Mouse (Mus musculus) hindbrain, embryonic 11.5 days (tissue): ENCODE data around the gene Hand2. TPM values are rescaled to one million over a fixed set of nuclear protein-coding genes. Genes with fewer than 3 reads are reported as not detected.
A peak's percentile ranks its signal among the peaks of the same experiment; 100 is the strongest.

Source experiments
- ATAC-seq: fragments of 200-750 bp; cut with Nextera tagmentation; 2 replicates; pipeline ENCODE4 v1.8.0; 2017; ENCODE audit warnings: mild to moderate bottlenecking, moderate TSS enrichment, moderate library complexity; ENCODE audit not compliant: low FRiP score
- DNase-seq: peaks from one replicate; pipeline ENCODE4 v3.0.0-alpha.2; 2015; ENCODE audit warnings: low spot score
- H3K27ac ChIP-seq: fragments of 300-500 bp; sonication (generic); 2 replicates; pipeline ENCODE4 v1.5.1; 2014; ENCODE audit warnings: mild to moderate bottlenecking, low read depth, low read length
- H3K27me3 ChIP-seq: fragments of 300-500 bp; sonication (generic); 2 replicates; pipeline ENCODE4 v1.6.1; 2014; ENCODE audit warnings: mild to moderate bottlenecking, low read length, moderate library complexity, mixed read lengths; ENCODE audit not compliant: control insufficient read depth, insufficient read depth
- H3K36me3 ChIP-seq: fragments of 300-500 bp; sonication (generic); 2 replicates; pipeline ENCODE4 v1.6.1; 2014; ENCODE audit warnings: mild to moderate bottlenecking, low read length, moderate library complexity, mixed read lengths; ENCODE audit not compliant: control insufficient read depth, insufficient read depth
- H3K4me1 ChIP-seq: fragments of 300-500 bp; sonication (generic); replicated peaks from 2 replicates; pipeline ENCODE4 v1.6.1; 2014; ENCODE audit warnings: low read length, mixed read lengths; ENCODE audit not compliant: control insufficient read depth, insufficient read depth
- H3K4me2 ChIP-seq: fragments of 300-500 bp; sonication (generic); replicated peaks from 2 replicates; pipeline ENCODE4 v1.6.1; 2014; ENCODE audit warnings: mild to moderate bottlenecking, low read depth, low read length
- H3K4me3 ChIP-seq: fragments of 300-500 bp; sonication (generic); 2 replicates; pipeline ENCODE4 v1.5.1; 2014; ENCODE audit warnings: low read depth, low read length
- H3K9ac ChIP-seq: fragments of 300-500 bp; sonication (generic); 2 replicates; pipeline ENCODE4 v1.6.1; 2014; ENCODE audit warnings: low read depth, low read length
- H3K9me3 ChIP-seq: fragments of 300-500 bp; sonication (generic); 2 replicates; pipeline ENCODE4 v1.6.1; 2016; ENCODE audit warnings: low read length; ENCODE audit not compliant: control insufficient read depth
- WGBS: fragments of 180-500 bp; shearing (Covaris S2); extraction: QIAGEN DNeasy Blood & Tissue Kit; methylation state at CpG from one replicate; pipeline ENCODE4 v1.1.7; 2014; 5-methylcytosine and 5-hydroxymethylcytosine counted together
- polyA plus RNA-seq: library from polyadenylated mRNA; unstranded; fragments of >200 nt; fragmentation: Nextera tagmentation; extraction: Ambion mirVana; gene quantifications from 2 replicates; pipeline ENCODE4 v1.2.1, GENCODE M21; 2014

The Hand2 gene
- polyA plus RNA-seq, 1 experiment from 2014 or later = not detected

DNA sequence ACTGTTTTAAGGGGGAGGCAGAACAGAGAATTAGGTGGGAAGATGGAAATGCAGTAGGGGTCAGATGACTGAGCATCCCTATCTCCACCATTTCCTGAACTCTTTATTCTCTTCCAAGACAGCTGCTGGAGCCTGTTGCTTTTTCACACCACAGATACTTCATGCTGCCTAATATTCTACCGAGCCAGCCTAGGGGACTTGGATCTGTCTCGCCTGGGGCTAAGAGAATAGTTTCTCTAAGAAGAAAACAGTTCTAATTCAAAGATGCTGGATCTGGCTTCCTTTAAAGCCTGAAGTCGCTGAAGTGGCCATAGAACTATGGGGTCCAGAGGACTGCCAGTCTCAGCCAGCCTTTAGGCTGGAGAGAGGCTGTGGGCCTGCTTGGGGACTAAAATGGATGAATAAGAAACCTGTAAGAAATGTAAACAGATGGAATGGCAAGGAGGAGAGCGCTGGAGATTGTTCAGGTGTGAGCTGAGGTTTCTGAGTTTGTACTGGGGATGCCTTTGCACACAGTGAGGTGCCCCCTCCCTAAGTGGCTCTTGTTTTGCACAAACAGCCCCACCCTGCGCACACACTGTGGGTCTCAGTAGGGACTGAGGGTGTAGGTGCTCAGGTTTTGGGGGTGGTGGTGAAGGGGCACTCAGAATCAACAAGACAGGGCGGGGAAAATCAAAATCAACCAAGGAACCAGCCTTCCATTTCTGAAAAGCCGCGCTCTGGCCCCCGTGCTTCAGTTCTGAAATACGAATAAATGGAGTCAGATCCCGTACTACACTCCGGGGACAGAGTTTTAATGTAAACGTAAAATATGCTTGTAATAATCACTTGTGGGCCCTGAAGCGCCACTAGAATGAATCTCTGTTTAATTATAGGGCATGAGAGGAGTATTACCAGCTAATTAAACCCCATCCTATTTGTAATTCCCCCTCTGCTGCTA is 19.2 kb downstream of the Hand2 start:
- peaks cover 3% of the 10 kb centered on the region; the same call in 1 of the 2 replicates for H3K4me1 ChIP-seq
- no peaks in the 10 kb centered on the region for H3K36me3 ChIP-seq
- H3K9ac ChIP-seq = no peak overlapping the region
- no peak overlapping the region for H3K27ac ChIP-seq
- H3K9me3 ChIP-seq = no peaks in the 10 kb centered on the region
- peak; percentile 49 for DNase-seq
- H3K4me2 ChIP-seq = no peak overlapping the region
- H3K4me3 ChIP-seq = no peak overlapping the region
- peaks cover 97% of the 10 kb centered on the region for H3K27me3 ChIP-seq
- ATAC-seq = no peak
- WGBS = 1% methylated on average over 14 of the region's 14 CpGs

DNA sequence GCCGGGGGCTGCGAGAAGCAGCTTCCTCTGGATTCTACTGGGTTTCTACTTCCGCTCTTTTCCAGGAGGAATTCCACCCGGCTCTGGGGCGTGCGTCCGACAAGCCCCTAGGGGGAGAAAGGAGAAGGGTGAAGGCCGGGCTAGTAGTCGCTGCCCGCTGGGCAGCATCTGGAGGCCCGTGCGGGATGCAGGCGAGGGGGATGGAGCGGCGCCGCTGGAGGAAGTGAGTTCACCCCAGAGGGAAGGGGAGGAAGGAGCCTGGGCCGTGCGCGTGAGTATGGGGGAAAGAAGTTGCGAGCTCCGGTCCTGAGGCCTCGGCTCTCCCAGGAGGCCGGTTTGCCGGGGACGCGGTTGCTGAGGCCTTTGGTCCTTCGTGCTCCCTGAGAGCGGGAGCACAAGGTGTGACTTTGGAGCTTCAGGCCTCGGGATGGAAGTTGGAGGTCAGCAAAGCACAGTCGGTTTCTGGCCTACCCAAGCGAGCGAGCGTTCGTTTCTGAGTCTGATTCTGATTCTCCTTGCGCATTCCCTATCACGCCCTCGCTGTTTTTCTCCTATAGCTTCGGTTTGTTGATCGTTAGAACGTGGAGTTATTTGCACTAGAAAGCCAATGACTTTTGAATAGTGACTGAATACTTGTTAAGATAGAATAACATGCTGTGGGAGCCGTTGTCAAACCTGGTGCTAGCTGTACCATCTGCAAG is 20.2 kb downstream of the Hand2 start:
- under 1% methylated on average over 41 of the region's 41 CpGs for WGBS
- H3K27me3 ChIP-seq = peaks cover 97% of the 10 kb centered on the region
- no peaks in the 10 kb centered on the region for H3K36me3 ChIP-seq
- H3K4me3 ChIP-seq = no peak overlapping the region
- H3K9ac ChIP-seq = no peak overlapping the region
- H3K9me3 ChIP-seq = no peaks in the 10 kb centered on the region
- H3K27ac ChIP-seq = no peak overlapping the region
- peak overlapping the region; percentile 20; the same call in 1 of the 2 replicates for H3K4me2 ChIP-seq
- DNase-seq (peak; percentile 60), ATAC-seq (peak; percentile 58; the same call in 1 of the 2 replicates)
- H3K4me1 ChIP-seq = peaks cover 3% of the 10 kb centered on the region; the same call in 1 of the 2 replicates

DNA sequence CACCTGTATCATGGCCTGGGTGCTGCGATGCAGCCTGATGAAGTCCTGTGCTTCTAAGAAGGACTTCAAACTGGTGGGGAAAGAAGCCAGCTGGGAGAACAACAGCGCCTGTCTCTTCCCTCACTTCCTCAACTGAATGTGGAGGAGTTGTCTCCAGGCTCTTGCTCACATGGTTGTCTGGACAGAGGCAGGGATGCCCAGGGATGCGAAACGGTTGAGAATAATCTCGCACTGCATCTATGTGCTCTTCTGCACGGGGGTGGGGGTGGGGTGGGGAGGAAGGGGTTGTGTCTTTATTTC is 20.7 kb downstream of the Hand2 start:
- H3K36me3 ChIP-seq = no peaks in the 10 kb centered on the region
- no peak for ATAC-seq
- DNase-seq = no peak
- H3K27ac ChIP-seq = no peak overlapping the region
- H3K4me3 ChIP-seq = no peak overlapping the region
- under 1% methylated on average over 6 of the region's 6 CpGs for WGBS
- no peaks in the 10 kb centered on the region for H3K9me3 ChIP-seq
- H3K4me2 ChIP-seq = no peak overlapping the region
- peaks cover 97% of the 10 kb centered on the region for H3K27me3 ChIP-seq
- no peak overlapping the region for H3K9ac ChIP-seq
- peaks cover 3% of the 10 kb centered on the region; the same call in 1 of the 2 replicates for H3K4me1 ChIP-seq

DNA sequence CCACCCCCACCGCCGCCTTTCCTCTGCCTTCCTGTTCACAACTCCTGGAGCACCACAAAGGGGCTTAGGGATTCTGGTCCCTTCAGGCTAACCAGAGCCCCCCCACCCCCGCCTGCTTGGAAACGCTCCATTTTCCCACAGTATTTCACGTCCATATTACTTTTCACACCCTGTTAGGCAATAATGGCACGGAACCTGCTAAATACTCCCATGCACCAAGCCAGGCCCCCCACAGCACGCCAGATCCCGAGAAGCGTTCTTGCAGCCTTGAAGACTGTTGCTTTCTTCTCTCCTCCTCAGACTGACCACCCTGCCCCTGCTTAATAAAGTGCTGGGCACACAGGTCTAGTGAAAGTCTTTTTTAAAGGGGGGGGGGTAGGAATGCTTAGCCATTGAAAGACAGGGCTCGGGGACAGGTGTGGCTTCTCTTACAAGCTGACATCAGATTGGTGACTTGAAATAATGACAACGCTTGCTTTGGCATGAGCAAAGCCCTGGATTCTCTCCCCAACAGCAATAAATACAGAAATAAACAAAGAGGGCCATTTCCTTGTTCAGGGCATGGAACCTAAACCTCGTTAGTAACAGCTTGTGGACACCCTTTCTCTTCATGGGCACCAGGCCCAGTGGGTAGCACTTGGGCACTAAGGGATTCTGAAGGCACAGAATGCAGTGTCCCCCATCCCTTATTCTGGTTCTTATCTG is 21.8 kb downstream of the Hand2 start:
- WGBS = 1% methylated on average over 10 of the region's 12 CpGs
- ATAC-seq (no peak), DNase-seq (peak; percentile 22)
- Histone ChIP-seq H3K27ac (no peak overlapping the region), H3K4me2 (no peak overlapping the region), H3K9ac (no peak overlapping the region), H3K36me3 (no peaks in the 10 kb centered on the region), H3K4me3 (no peak overlapping the region), H3K4me1 (peaks cover 3% of the 10 kb centered on the region; the same call in 1 of the 2 replicates), H3K27me3 (peaks cover 97% of the 10 kb centered on the region), H3K9me3 (no peaks in the 10 kb centered on the region)

DNA sequence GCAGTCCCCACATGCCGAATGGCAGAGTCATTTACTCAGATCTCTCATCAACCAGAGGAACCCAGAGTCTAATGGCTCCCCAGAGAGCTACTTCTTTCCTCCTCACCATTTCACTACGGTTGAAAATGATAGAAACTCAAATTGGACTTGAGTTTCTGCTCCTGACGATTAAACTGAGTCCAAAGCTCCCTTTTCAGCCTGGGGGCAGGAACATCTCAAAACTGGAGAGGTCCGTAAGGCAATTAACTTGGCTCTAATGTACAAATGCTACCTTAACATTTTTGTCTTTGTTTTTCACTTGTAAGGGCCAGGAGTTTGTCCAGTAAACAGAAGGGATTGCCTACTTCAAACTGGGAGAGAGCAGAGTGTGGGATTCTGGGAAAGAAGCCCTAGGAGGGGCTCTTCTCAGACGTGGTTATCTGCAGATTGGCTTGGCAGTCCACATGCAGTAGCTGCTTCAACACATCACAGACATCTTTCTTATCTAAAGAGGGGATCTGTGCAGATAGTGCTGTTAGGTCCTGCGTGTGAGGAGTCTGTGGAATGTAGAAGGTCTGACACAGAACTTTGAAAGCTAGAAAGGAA is 23.0 kb downstream of the Hand2 start:
- H3K27me3 ChIP-seq = peaks cover 98% of the 10 kb centered on the region
- no peaks in the 10 kb centered on the region for H3K36me3 ChIP-seq
- H3K9ac ChIP-seq = no peak overlapping the region
- 4% methylated on average over 6 of the region's 6 CpGs for WGBS
- H3K27ac ChIP-seq = no peak overlapping the region
- DNase-seq (peak; percentile 32), ATAC-seq (no peak)
- no peaks in the 10 kb centered on the region for H3K9me3 ChIP-seq
- peaks cover 3% of the 10 kb centered on the region; the same call in 1 of the 2 replicates for H3K4me1 ChIP-seq
- no peak overlapping the region for H3K4me3 ChIP-seq
- H3K4me2 ChIP-seq = no peak overlapping the region

DNA sequence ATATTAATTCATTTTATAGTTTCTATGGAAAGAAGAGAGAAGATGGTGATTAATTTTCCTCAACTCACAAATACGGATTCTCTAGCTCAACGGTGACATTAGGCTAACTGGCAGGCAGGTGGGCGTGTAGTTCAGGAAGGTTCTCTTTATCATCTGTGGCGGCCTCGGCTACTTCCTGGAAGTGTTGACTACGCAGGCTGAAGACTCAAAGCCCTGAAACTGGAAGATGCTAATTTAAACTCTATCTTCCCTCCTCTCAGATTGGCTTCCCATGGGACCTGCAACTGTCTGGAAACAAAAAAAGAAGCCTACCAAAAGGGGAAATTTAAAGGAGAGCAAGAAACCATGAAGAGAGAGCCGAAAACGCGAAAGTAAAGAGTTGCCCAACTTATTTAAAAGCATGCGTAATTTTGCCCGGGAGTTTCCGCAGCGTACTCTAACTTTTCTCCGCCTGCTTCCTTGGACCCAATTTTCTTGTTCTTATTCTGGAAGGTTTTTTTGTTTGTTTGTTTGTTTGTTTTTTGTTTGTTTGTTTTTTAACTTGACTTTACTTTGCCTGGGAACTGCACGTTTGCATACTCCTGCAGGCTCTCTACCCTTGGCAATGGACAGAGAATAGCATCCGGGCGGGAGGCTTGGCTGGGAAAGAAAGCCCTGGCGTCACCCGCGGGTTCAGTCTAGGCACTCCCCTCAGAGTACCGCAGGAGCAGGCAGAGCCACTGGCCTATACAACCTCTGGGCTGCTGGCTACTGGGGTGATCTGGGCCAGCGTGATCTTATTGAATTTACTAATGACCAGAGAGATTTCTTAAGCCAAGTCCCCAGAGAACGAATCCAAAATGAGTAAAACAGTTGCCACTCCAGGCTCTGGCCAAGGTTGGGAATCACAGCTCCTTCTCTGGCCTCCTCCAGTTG is 24.4 kb downstream of the Hand2 start:
- no peak overlapping the region for H3K4me2 ChIP-seq
- no peak overlapping the region for H3K27ac ChIP-seq
- peak; percentile 53 for DNase-seq
- WGBS = 1% methylated on average over 23 of the region's 23 CpGs
- H3K4me1 ChIP-seq = peaks cover 3% of the 10 kb centered on the region; the same call in 1 of the 2 replicates
- H3K9me3 ChIP-seq = no peaks in the 10 kb centered on the region
- no peak overlapping the region for H3K4me3 ChIP-seq
- no peaks in the 10 kb centered on the region for H3K36me3 ChIP-seq
- no peak for ATAC-seq
- H3K27me3 ChIP-seq = peaks cover 98% of the 10 kb centered on the region
- no peak overlapping the region for H3K9ac ChIP-seq

DNA sequence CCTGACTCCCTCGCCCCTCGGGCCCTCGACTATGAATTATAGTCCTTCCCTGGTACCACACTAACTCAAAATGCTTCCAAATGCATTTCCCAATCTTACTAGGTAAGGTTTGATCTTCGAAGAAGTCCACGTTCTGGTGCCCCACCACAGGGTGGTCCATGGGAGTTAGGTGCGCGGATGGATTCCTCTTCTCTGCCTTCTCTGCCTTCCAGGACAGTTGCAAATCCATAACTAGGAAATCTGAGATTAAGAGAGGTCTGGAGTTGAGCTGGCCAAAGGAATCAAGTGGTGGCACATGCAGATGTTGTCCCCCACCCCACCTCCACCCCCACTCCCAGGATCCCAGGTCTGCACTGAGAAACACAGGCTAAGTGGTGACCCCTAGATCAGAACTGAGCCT is 25.6 kb downstream of the Hand2 start:
- DNase-seq = peak; percentile 34
- Histone ChIP-seq H3K27ac (no peak overlapping the region), H3K36me3 (no peaks in the 10 kb centered on the region), H3K27me3 (peaks cover 96% of the 10 kb centered on the region), H3K9me3 (no peaks in the 10 kb centered on the region), H3K9ac (no peak overlapping the region), H3K4me1 (no peaks in the 10 kb centered on the region), H3K4me2 (no peak overlapping the region), H3K4me3 (no peak overlapping the region)
- no peak for ATAC-seq
- WGBS = 8% methylated on average over 7 of the region's 7 CpGs
